Mouse (Mus musculus): Measurements from ENCODE around the gene Gm45753. TPM values are rescaled to one million over a fixed set of nuclear protein-coding genes. Genes with fewer than 3 reads are reported as not detected.

Gm45753 gene
- polyA plus RNA-seq, 1 experiment = not detected

DNA sequence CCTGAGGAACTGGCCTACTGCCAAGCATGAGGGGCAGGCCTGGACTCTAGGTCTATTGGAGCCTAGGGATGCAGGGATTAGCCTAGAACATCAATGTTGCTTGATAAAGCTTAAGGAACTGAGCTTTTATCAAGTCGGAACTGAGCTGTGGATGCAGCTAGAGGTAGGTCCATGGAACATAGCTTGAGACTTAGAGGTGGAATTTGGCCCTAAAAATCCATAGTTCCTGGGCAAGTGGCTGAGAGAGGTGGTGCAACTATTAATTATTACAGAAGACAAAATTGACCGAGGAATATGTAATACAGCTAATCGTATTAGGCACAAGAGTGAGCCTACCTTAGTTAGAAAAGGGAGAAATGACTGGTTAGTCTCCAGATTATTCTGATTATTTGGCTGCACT is 3.9 kb downstream of the Gm45753 start:
- no peak for TF ChIP-seq POLR2A (IDR thresholded peaks at IDR 0.05; ENCODE audit: borderline replicate concordance, insufficient read depth, low read length)
- no peak for DNase-seq
- 94% methylated on average over 3 of the region's 3 CpGs for WGBS

GRCm38 (mm10) chr8:45302390-45302789 is 5.9 kb downstream of the Gm45753 start:
- TF ChIP-seq CTCF (IDR thresholded peaks at IDR 0.05; ENCODE audit: borderline replicate concordance, insufficient read depth, low read depth, low read length) (no peak), POLR2A (IDR thresholded peaks at IDR 0.05; ENCODE audit: borderline replicate concordance, insufficient read depth, low read length) (no peak)
- DNase-seq = no peak

More for the DNA sequence above, 3.9 kb downstream of the Gm45753 start:
- H3K27ac ChIP-seq (ENCODE audit: insufficient read depth, low read length) = no peak overlapping the region
- H3K27me3 ChIP-seq (ENCODE audit: control insufficient read depth, insufficient read depth, low read length) = no peaks in the 10 kb centered on the region
- H3K4me3 ChIP-seq (replicated peaks; ENCODE audit: insufficient read depth, low read depth, low read length) = no peak overlapping the region
- no peaks in the 10 kb centered on the region for H3K4me1 ChIP-seq (ENCODE audit: control insufficient read depth, insufficient read depth, low read length)

DNA sequence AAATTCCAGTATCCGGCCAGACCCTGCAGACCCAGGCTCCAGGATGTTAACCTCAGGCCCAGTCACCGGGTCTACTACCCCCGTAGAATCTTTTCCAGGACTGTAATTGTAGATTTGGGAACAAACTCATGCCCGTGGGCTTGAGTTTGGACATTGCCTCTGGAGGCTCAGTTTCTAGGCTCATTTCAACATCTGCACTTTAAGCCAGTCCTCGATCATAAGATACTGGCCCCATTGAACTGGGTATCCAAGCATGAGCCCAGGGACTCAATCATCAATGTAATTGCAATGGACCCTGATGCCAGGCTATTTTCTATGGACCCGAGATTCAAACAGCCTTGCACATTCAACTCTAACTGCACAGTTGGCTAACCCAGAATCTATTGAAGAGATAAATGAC is 13.0 kb downstream of the Gm45753 start:
- 93% methylated on average over 6 of the region's 6 CpGs for WGBS
- Histone ChIP-seq H3K27me3 (ENCODE audit: control insufficient read depth, insufficient read depth, low read length) (no peaks in the 10 kb centered on the region), H3K4me3 (replicated peaks; ENCODE audit: insufficient read depth, low read depth, low read length) (no peak overlapping the region), H3K4me1 (ENCODE audit: control insufficient read depth, insufficient read depth, low read length) (no peaks in the 10 kb centered on the region), H3K27ac (ENCODE audit: insufficient read depth, low read length) (no peak overlapping the region)
- DNase-seq = no peak
- no peak for TF ChIP-seq POLR2A (IDR thresholded peaks at IDR 0.05; ENCODE audit: borderline replicate concordance, insufficient read depth, low read length)
- TF ChIP-seq CTCF (IDR thresholded peaks at IDR 0.05; ENCODE audit: borderline replicate concordance, insufficient read depth, low read depth, low read length) = no peak

More at GRCm38 (mm10) chr8:45302390-45302789, 5.9 kb downstream of the Gm45753 start:
- 20% methylated on average over 8 of the region's 8 CpGs for WGBS
- H3K27me3 ChIP-seq (ENCODE audit: control insufficient read depth, insufficient read depth, low read length) = no peaks in the 10 kb centered on the region
- H3K27ac ChIP-seq (ENCODE audit: insufficient read depth, low read length) = no peak overlapping the region
- H3K4me3 ChIP-seq (replicated peaks; ENCODE audit: insufficient read depth, low read depth, low read length) = no peak overlapping the region
- no peaks in the 10 kb centered on the region for H3K4me1 ChIP-seq (ENCODE audit: control insufficient read depth, insufficient read depth, low read length)

DNA sequence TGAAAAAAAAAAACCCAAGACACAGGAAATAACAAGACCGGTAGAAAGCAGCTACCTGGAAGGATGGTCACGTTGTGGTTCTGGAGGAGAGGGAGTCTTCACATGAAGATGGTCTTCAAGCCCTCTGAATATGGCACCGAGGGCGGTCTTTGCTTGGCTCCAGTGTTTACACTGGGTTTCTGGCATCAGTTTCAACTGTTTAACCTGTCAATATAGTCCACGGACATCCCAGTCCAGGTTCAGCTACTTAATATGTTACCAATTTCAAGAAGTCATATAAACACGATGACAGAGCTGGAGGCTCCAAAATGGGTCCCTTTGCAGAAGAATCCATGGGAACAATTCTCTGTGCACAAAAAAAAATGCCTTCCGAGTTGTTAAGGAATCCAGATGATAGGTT is 13.6 kb downstream of the Gm45753 start, which contains the start of gene Klkb1:
TSS of gene Klkb1 (minus strand) at position 173 of the 400 bp plus-strand sequence.
- Histone ChIP-seq H3K4me3 (replicated peaks; ENCODE audit: insufficient read depth, low read depth, low read length) (no peak within 1 kb of the TSS), H3K27ac (ENCODE audit: insufficient read depth, low read length) (no peak within 1 kb of the TSS)
- TF ChIP-seq CTCF (IDR thresholded peaks at IDR 0.05; ENCODE audit: borderline replicate concordance, insufficient read depth, low read depth, low read length) = no peak
- no peak for TF ChIP-seq POLR2A (IDR thresholded peaks at IDR 0.05; ENCODE audit: borderline replicate concordance, insufficient read depth, low read length)

GRCm38 (mm10) chr8:45291790-45292189 is 16.5 kb downstream of the Gm45753 start:
- no peaks in the 10 kb centered on the region for H3K27me3 ChIP-seq (ENCODE audit: control insufficient read depth, insufficient read depth, low read length)
- H3K4me3 ChIP-seq (replicated peaks; ENCODE audit: insufficient read depth, low read depth, low read length) = no peak overlapping the region
- 49% methylated on average over 2 of the region's 2 CpGs for WGBS
- H3K4me1 ChIP-seq (ENCODE audit: control insufficient read depth, insufficient read depth, low read length) = no peaks in the 10 kb centered on the region
- no peak overlapping the region for H3K27ac ChIP-seq (ENCODE audit: insufficient read depth, low read length)
- DNase-seq = peak; percentile 33 to 63
- TF ChIP-seq CTCF (IDR thresholded peaks at IDR 0.05; ENCODE audit: borderline replicate concordance, insufficient read depth, low read depth, low read length) (no peak), POLR2A (IDR thresholded peaks at IDR 0.05; ENCODE audit: borderline replicate concordance, insufficient read depth, low read length) (no peak)

More for the DNA sequence above, 13.6 kb downstream of the Gm45753 start, which contains the start of gene Klkb1:
- DNase-seq = no peak
- Histone ChIP-seq H3K27me3 (ENCODE audit: control insufficient read depth, insufficient read depth, low read length) (no peaks in the 10 kb centered on the region), H3K4me1 (ENCODE audit: control insufficient read depth, insufficient read depth, low read length) (no peaks in the 10 kb centered on the region)
- 89% methylated on average over 7 of the region's 7 CpGs for WGBS

GRCm38 (mm10) chr8:45281630-45282029 is 26.6 kb downstream of the Gm45753 start:
- Histone ChIP-seq H3K4me3 (replicated peaks; ENCODE audit: insufficient read depth, low read depth, low read length) (no peak overlapping the region), H3K27me3 (ENCODE audit: control insufficient read depth, insufficient read depth, low read length) (no peaks in the 10 kb centered on the region), H3K4me1 (ENCODE audit: control insufficient read depth, insufficient read depth, low read length) (no peaks in the 10 kb centered on the region; the same call in 1 of the 2 replicates), H3K27ac (ENCODE audit: insufficient read depth, low read length) (no peak overlapping the region)
- no peak for TF ChIP-seq CTCF (IDR thresholded peaks at IDR 0.05; ENCODE audit: borderline replicate concordance, insufficient read depth, low read depth, low read length)
- TF ChIP-seq POLR2A (IDR thresholded peaks at IDR 0.05; ENCODE audit: borderline replicate concordance, insufficient read depth, low read length) = no peak
- no peak for DNase-seq
- 85% methylated on average over 8 of the region's 8 CpGs for WGBS

DNA sequence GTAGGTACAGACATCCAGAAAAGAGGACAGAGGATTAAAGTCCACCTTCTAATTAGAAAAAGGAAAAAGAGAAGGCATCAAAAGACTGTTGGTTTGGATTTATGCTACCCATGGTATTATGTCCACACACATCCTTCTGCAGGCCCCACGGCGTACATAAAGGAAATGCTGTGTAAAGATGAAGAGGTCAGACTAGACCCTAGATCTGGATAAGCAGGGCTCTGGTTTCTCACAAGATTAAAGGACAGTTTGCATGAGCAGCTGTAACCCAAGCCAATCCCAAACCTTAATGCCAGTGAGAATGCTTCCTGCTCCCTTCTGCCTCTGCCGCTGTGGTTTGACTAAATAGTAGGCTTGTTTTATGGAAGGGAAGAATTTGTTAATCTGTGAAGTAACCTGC is 30.8 kb downstream of the Gm45753 start:
- Histone ChIP-seq H3K4me3 (replicated peaks; ENCODE audit: insufficient read depth, low read depth, low read length) (no peak overlapping the region), H3K4me1 (ENCODE audit: control insufficient read depth, insufficient read depth, low read length) (no peaks in the 10 kb centered on the region; the same call in 1 of the 2 replicates), H3K27ac (ENCODE audit: insufficient read depth, low read length) (no peak overlapping the region), H3K27me3 (ENCODE audit: control insufficient read depth, insufficient read depth, low read length) (no peaks in the 10 kb centered on the region)
- 87% methylated on average over 3 of the region's 3 CpGs for WGBS
- TF ChIP-seq POLR2A (IDR thresholded peaks at IDR 0.05; ENCODE audit: borderline replicate concordance, insufficient read depth, low read length) (no peak), CTCF (IDR thresholded peaks at IDR 0.05; ENCODE audit: borderline replicate concordance, insufficient read depth, low read depth, low read length) (no peak)
- no peak for DNase-seq

- WGBS = 76% methylated on average over 4 of the region's 4 CpGs
- DNase-seq = no peak
- Histone ChIP-seq H3K27ac (ENCODE audit: insufficient read depth, low read length) (no peak overlapping the region), H3K27me3 (ENCODE audit: control insufficient read depth, insufficient read depth, low read length) (no peaks in the 10 kb centered on the region), H3K4me3 (replicated peaks; ENCODE audit: insufficient read depth, low read depth, low read length) (no peak overlapping the region), H3K4me1 (ENCODE audit: control insufficient read depth, insufficient read depth, low read length) (no peaks in the 10 kb centered on the region; the same call in 1 of the 2 replicates)
- TF ChIP-seq POLR2A (IDR thresholded peaks at IDR 0.05; ENCODE audit: borderline replicate concordance, insufficient read depth, low read length) (no peak), CTCF (IDR thresholded peaks at IDR 0.05; ENCODE audit: borderline replicate concordance, insufficient read depth, low read depth, low read length) (no peak)
Measured at GRCm38 (mm10) chr8:45274317-45274716, 33.9 kb downstream of the Gm45753 start.
